Mouse (Mus musculus): ENCODE results near the gene Tap1. TPM values are rescaled to one million over a fixed set of nuclear protein-coding genes. Genes with fewer than 3 reads are reported as not detected.

Tap1 gene
- polyA plus RNA-seq, 1 experiment from 2014 or later = 1.5 TPM

DNA sequence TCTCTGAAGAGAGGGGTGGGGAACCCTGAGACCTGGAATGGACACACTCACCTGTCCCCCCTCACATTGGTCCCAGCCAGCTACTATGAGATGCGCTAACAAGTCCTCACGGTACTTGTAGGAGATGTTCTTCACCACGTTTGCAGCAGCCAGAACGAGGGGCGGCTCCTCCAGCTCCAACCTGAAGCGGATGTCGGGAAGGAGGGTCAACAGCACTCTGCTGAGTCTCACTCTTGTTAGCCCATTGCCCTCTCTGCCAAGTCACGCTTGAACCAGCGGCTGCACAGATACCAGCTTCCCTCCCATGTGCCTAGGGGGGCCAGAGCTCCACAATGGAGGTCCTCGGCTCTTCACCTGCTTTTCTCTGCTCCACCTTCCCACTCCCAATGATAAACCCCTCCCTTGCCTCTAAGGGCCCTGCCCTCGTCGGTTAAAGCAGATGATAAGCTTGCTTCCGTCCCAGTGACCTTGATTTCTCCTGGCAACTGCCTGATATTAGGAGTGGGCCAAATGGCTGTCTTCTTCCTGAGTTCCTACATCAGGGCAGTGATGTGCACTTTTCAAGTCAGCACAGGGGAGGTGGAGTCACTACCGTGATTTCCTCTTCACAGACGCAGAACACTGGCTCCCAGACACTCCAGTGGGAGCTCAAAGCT, 3.7 kb upstream of the Tap1 start:
- WGBS = 84% methylated on average over 15 of the region's 15 CpGs
- H3K9me3 ChIP-seq = no peaks in the 10 kb centered on the region
- H3K4me3 ChIP-seq = no peak overlapping the region
- ATAC-seq (replicated peaks) = no peak
- no peak overlapping the region for H3K9ac ChIP-seq (replicated peaks)
- H3K27ac ChIP-seq (replicated peaks) = no peak overlapping the region
- no peak overlapping the region for H3K4me2 ChIP-seq (replicated peaks)
- no peaks in the 10 kb centered on the region for H3K36me3 ChIP-seq
- H3K27me3 ChIP-seq = peaks cover 27% of the 10 kb centered on the region
- peaks cover 16% of the 10 kb centered on the region for H3K4me1 ChIP-seq

DNA sequence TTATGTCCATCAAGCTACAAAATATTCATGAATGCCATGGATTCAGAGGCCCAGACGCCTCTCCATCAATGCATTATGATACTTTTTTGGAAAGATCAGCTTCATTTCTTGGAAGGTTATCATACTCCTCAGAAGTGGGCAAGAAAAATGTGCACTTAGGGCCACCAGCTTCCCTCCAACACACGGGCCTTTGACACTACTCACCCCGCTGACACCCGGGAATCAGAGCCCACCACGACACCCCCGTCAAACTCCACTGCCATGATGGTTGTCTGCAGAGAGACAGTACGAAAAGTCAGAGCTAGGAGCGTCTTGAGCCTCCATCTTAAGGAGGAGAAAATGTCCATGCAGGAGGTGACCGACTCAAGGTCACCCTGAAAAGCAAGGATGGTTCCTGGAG, 1.8 kb upstream of the Tap1 start:
- Histone ChIP-seq H3K4me3 (no peak overlapping the region), H3K4me2 (replicated peaks) (no peak overlapping the region), H3K27me3 (peaks cover 35% of the 10 kb centered on the region), H3K36me3 (no peaks in the 10 kb centered on the region), H3K9me3 (no peaks in the 10 kb centered on the region), H3K27ac (replicated peaks) (no peak overlapping the region), H3K4me1 (peaks cover 16% of the 10 kb centered on the region), H3K9ac (replicated peaks) (no peak overlapping the region)
- 88% methylated on average over 9 of the region's 9 CpGs for WGBS
- no peak for ATAC-seq (replicated peaks)

DNA sequence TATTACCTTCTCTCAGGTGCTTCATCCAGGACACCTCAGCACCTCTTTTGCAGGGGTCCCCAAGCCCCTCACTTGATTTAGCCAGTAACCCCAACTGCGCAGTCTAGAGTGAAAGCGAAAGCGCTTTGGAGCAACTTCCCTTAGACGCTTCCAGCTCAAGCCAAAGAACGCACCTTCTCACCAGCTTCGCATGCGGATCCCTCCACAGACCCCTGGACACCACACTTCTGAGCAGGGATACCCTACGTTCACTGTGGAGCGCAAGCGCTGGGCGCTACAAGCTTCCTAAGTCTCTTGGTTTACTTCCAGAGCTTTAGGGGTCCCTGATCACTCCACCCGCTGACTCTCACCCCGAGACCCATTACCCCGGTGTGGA, 480 bp upstream of the Tap1 start:
- ATAC-seq (replicated peaks) = no peak; the same call in 1 of the 2 replicates
- H3K27ac ChIP-seq (replicated peaks) = no peak overlapping the region
- peaks cover 16% of the 10 kb centered on the region for H3K4me1 ChIP-seq
- H3K9ac ChIP-seq (replicated peaks) = peak overlapping the region; percentile 47
- H3K4me2 ChIP-seq (replicated peaks) = peak overlapping the region; percentile 90
- no peaks in the 10 kb centered on the region for H3K9me3 ChIP-seq
- H3K36me3 ChIP-seq = no peaks in the 10 kb centered on the region
- H3K27me3 ChIP-seq = peaks cover 35% of the 10 kb centered on the region
- WGBS = 3% methylated on average over 14 of the region's 14 CpGs
- H3K4me3 ChIP-seq = peak overlapping the region; percentile 49

GRCm38 (mm10) chr17:34188010-34188409, 657 bp downstream of the Tap1 start:
- Histone ChIP-seq H3K4me1 (peaks cover 16% of the 10 kb centered on the region), H3K27me3 (peaks cover 41% of the 10 kb centered on the region), H3K27ac (replicated peaks) (no peak overlapping the region), H3K9ac (replicated peaks) (peak overlapping the region; percentile 47), H3K36me3 (no peaks in the 10 kb centered on the region), H3K9me3 (no peaks in the 10 kb centered on the region), H3K4me3 (peak overlapping the region; percentile 49), H3K4me2 (replicated peaks) (peak overlapping the region; percentile 90)
- WGBS = 5% methylated on average over 20 of the region's 20 CpGs
- ATAC-seq (replicated peaks) = no peak

GRCm38 (mm10) chr17:34188986-34189385, 1.6 kb downstream of the Tap1 start:
- peaks cover 49% of the 10 kb centered on the region for H3K27me3 ChIP-seq
- H3K9me3 ChIP-seq = no peaks in the 10 kb centered on the region
- no peak overlapping the region for H3K27ac ChIP-seq (replicated peaks)
- H3K4me3 ChIP-seq = no peak overlapping the region
- H3K9ac ChIP-seq (replicated peaks) = no peak overlapping the region
- no peak for ATAC-seq (replicated peaks)
- WGBS = 78% methylated on average over 6 of the region's 6 CpGs
- no peak overlapping the region for H3K4me2 ChIP-seq (replicated peaks)
- H3K36me3 ChIP-seq = no peaks in the 10 kb centered on the region
- peaks cover 16% of the 10 kb centered on the region for H3K4me1 ChIP-seq

DNA sequence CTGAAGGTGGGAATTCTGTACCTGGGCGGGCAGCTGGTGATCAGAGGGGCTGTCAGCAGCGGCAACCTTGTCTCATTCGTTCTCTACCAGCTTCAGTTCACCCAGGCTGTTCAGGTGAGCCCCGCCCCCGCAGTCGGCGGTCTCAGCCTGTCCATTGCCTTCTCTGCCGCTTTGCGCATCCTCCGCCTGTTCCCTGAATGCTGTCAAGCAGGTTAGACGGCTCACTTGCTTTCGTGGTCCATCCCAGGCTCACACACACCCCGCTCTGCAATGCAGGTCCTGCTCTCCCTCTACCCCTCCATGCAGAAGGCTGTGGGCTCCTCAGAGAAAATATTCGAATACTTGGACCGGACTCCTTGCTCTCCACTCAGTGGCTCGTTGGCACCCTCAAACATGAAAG, 5.5 kb downstream of the Tap1 start:
- WGBS = 27% methylated on average over 16 of the region's 16 CpGs
- Histone ChIP-seq H3K4me1 (peaks cover 12% of the 10 kb centered on the region), H3K27me3 (peaks cover 57% of the 10 kb centered on the region), H3K9me3 (no peaks in the 10 kb centered on the region), H3K4me2 (replicated peaks) (no peak overlapping the region), H3K9ac (replicated peaks) (no peak overlapping the region), H3K36me3 (no peaks in the 10 kb centered on the region), H3K4me3 (no peak overlapping the region), H3K27ac (replicated peaks) (no peak overlapping the region)
- no peak for ATAC-seq (replicated peaks)

- Histone ChIP-seq H3K4me3 (no peak overlapping the region), H3K9me3 (no peaks in the 10 kb centered on the region), H3K4me1 (peaks cover 12% of the 10 kb centered on the region), H3K36me3 (no peaks in the 10 kb centered on the region), H3K9ac (replicated peaks) (no peak overlapping the region), H3K27me3 (peaks cover 58% of the 10 kb centered on the region), H3K27ac (replicated peaks) (no peak overlapping the region), H3K4me2 (replicated peaks) (no peak overlapping the region)
- ATAC-seq (replicated peaks) = no peak
- WGBS = 47% methylated on average over 8 of the region's 8 CpGs
Observed at GRCm38 (mm10) chr17:34193468-34193867, 6.1 kb downstream of the Tap1 start.

DNA sequence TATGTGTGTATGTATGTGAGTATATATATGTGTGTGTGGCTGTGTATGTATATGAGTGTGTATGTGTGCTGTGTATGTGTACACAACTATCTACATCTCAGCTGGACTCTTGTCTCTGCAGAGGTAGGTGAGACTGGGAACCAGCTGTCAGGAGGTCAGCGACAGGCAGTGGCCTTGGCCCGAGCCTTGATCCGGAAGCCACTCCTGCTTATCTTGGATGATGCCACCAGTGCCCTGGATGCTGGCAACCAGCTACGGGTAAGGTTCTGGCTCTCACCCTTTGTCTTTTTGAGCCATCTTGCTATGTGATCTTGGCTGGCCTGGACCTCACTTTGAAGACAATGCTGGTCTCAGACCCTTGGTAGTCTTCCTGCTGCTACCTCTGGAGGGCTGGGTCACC, 7.4 kb downstream of the Tap1 start:
- H3K36me3 ChIP-seq = no peaks in the 10 kb centered on the region
- peaks cover 12% of the 10 kb centered on the region for H3K4me1 ChIP-seq
- no peak overlapping the region for H3K4me2 ChIP-seq (replicated peaks)
- 84% methylated on average over 4 of the region's 4 CpGs for WGBS
- H3K27ac ChIP-seq (replicated peaks) = no peak overlapping the region
- H3K27me3 ChIP-seq = peaks cover 58% of the 10 kb centered on the region
- no peak for ATAC-seq (replicated peaks)
- no peak overlapping the region for H3K9ac ChIP-seq (replicated peaks)
- H3K4me3 ChIP-seq = no peak overlapping the region
- H3K9me3 ChIP-seq = no peaks in the 10 kb centered on the region

- Histone ChIP-seq H3K9ac (replicated peaks) (no peak overlapping the region), H3K9me3 (no peaks in the 10 kb centered on the region), H3K4me3 (no peak overlapping the region), H3K4me2 (replicated peaks) (no peak overlapping the region), H3K36me3 (no peaks in the 10 kb centered on the region), H3K27me3 (peaks cover 61% of the 10 kb centered on the region), H3K27ac (replicated peaks) (no peak overlapping the region), H3K4me1 (peaks cover 12% of the 10 kb centered on the region)
- ATAC-seq (replicated peaks) = no peak
- WGBS = 27% methylated on average over 12 of the region's 12 CpGs
Observed at GRCm38 (mm10) chr17:34196491-34196890, 9.1 kb downstream of the Tap1 start.

- WGBS = 5% methylated on average over 41 of the region's 41 CpGs
- ATAC-seq (replicated peaks) = peak; percentile 89
Observed at GRCm38 (mm10) chr17:34196941-34197894, 9.9 kb downstream of the Tap1 start, which contains the start of gene Psmb8. Gene Psmb8, plus strand, starts transcription at chr17:34197721.

GRCm38 (mm10) chr17:34197904-34198520, 10.7 kb downstream of the Tap1 start:
- Histone ChIP-seq H3K27ac (replicated peaks) (no peak overlapping the region), H3K9ac (replicated peaks) (peak overlapping the region; percentile 40), H3K4me2 (replicated peaks) (peak overlapping the region; percentile 71), H3K4me1 (peaks cover 12% of the 10 kb centered on the region), H3K4me3 (peak overlapping the region; percentile 44), H3K36me3 (no peaks in the 10 kb centered on the region), H3K27me3 (peaks cover 55% of the 10 kb centered on the region), H3K9me3 (no peaks in the 10 kb centered on the region)
- WGBS = 2% methylated on average over 32 of the region's 32 CpGs
- ATAC-seq (replicated peaks) = no peak

More at GRCm38 (mm10) chr17:34196941-34197894, 9.9 kb downstream of the Tap1 start, which contains the start of gene Psmb8:
- no peak within 1 kb of the TSS for H3K27ac ChIP-seq (replicated peaks)
- peak within 1 kb of the TSS; percentile 44 for H3K4me3 ChIP-seq
- H3K4me2 ChIP-seq (replicated peaks) = peak within 1 kb of the TSS; percentile 71
- H3K4me1 ChIP-seq = peaks cover 12% of the 10 kb centered on the region
- H3K36me3 ChIP-seq = no peaks in the 10 kb centered on the region
- H3K9ac ChIP-seq (replicated peaks) = peak within 1 kb of the TSS; percentile 40
- peaks cover 61% of the 10 kb centered on the region for H3K27me3 ChIP-seq
- no peaks in the 10 kb centered on the region for H3K9me3 ChIP-seq

DNA sequence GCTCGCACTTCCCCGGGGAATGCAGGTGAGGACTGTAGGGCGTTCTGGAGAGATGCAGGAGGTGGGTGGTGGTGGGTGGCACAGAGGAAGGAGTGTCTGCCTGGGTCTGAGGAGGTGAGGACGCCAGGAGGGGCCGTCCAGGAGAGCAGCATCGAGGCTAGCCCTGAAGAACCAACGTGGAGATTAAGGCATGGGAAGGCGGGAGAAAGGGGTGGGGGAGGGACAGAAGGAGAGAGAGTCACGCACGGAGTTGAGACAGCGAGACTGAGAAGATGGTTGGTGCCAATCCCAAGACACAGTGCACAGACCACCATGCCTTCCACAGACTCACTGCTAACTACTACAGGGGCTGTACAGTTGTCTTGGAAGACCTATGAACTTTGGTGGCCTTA, 11.2 kb downstream of the Tap1 start:
- Histone ChIP-seq H3K9ac (replicated peaks) (no peak overlapping the region), H3K4me1 (peaks cover 12% of the 10 kb centered on the region), H3K4me3 (peak overlapping the region; percentile 44), H3K4me2 (replicated peaks) (peak overlapping the region; percentile 71), H3K27ac (replicated peaks) (no peak overlapping the region), H3K9me3 (no peaks in the 10 kb centered on the region), H3K36me3 (no peaks in the 10 kb centered on the region), H3K27me3 (peaks cover 54% of the 10 kb centered on the region)
- ATAC-seq (replicated peaks) = no peak
- WGBS = 3% methylated on average over 11 of the region's 11 CpGs
